Mouse (Mus musculus) megakaryocyte, adult 5-6 weeks (primary cell): Measurements from ENCODE around the gene Agmo. TPM values are rescaled to one million over a fixed set of nuclear protein-coding genes. Genes with fewer than 3 reads are reported as not detected.

Source experiments
- ATAC-seq: 2 replicates; pipeline ENCODE4 v1.8.0; 2016; ENCODE audit warnings: mild to moderate bottlenecking, inconsistent platforms; ENCODE audit not compliant: poor library complexity, severe bottlenecking
- total RNA-seq, 2 experiments: library from RNA; stranded (forward) in 1 of 2; stranded (reverse) in 1 of 2; fragments of 153-499, 151-499 nt in 1 of 2; fragments of 221-1000, 200-1000 nt in 1 of 2; gene quantifications; 2 replicates each; pipeline versions ENCODE4 v1.2.3 to v1.2.4; 2015 to 2017

Agmo gene
- total RNA-seq, 2 experiments from 2014 or later, result 0.37 to 0.87 TPM

DNA sequence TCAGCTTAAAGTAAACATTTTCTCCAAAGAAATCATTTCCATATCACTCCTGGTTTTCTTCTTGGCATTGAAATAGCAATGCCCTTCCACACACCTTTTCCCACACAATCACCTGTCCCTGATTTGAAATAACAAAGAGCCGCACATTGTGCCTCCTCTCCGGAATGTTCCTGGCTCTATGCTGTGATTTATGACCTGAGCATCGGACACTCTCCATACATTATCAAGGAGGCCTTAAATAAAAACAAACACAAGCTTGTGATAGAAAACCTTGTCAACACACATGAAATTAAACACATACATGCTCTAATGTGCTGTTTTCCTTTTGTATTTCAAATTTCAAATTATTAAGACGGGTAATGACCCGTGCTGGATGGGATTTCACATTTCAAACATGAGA is 184.9 kb downstream of the Agmo start:
- ATAC-seq, result no peak

DNA sequence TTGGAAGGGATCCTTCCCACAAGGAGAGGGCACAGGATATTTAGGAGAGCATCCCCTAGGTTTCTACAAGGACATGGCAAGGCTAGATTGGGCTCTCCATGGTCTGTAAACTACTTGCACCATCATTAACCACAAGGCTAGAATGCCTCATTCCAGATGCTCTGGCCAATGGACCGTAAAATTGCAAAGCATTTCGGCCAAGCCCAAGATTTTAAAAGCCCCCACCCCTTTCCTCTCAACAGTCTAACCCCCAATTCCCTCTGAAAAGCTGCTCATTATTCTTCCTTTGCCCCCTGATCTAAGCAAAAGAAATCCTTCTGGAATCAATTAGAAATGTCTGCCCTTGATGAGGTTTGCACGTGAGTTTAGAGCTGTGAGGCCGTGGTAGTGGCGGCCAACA is 185.3 kb downstream of the Agmo start:
- ATAC-seq, result no peak

DNA sequence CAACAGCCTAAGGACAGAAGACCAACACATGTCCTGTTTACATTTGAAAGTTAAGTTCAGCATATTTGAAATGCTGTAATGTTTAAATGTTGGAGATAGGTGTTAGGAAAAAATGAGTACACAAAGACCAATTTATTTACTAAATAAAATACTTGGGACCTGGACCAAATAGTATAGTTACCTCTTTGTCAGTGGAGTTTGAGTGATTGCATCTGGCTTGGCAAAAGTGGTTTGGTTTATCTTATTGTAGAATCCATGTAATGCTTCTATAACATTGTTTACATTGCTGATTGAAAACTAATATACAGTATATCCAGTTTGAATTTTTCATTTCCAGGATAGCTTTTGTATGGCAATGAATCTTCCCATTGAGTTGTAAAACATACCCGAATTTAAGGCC is 193.0 kb downstream of the Agmo start:
- no peak for ATAC-seq

GRCm38 (mm10) chr12:37442486-37443013 is 201.1 kb downstream of the Agmo start:
- no peak for ATAC-seq

DNA sequence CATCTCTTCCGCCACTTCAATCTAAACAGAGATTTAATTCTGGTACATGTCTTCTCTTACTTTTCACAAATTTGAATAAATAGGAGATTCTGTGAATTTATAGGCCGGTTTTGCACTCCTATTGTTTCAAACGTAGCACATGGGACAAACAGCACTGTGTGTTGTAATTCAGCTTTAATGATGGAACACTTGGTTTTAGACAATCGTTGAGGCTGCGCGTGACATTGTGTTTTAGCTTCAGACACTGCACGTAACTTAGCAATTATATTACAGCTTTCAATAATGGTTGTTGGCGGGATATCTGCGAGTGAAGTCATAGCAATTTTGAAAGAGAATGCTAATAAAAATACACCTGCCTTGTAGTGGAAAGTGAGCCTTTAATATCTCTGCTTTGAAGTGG is 203.8 kb downstream of the Agmo start:
- no peak for ATAC-seq

- no peak for ATAC-seq
Measured at GRCm38 (mm10) chr12:37449597-37449996, 208.2 kb downstream of the Agmo start.

DNA sequence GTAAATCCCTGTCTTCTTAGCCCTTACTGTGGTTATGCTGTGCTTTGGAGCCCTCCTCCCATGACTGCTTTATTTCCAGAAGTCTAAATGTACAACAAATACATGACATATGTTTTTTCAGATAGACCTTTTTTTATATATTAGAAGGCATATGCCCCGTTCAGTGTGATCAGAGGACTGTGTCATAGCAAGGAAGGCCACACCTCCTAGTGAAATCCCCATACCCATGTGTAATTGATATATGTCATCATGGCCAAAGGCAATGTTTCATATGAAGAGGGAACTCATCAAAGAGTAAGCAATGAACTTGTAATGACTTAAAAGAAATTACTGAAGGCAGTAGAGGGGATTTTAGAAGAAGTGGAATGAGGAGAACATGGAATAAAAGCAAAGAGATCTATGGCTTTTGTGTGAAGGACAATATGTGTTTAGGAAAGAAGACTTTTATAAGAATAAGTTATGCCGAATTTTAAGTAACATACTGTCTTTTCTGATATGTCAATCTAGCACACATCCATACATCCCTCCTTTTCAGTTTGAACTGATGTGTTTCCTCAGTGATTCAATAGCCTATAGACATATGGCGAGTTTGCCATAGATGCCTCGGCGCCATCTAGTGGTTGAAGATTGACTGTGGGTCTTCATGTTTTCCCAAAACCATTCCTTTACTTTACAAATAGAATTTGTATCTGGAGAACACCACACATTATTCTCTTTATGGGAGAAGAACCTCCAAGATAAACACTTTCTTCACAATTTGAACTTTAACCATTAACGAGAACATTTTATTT is 209.1 kb downstream of the Agmo start:
- ATAC-seq, result no peak

DNA sequence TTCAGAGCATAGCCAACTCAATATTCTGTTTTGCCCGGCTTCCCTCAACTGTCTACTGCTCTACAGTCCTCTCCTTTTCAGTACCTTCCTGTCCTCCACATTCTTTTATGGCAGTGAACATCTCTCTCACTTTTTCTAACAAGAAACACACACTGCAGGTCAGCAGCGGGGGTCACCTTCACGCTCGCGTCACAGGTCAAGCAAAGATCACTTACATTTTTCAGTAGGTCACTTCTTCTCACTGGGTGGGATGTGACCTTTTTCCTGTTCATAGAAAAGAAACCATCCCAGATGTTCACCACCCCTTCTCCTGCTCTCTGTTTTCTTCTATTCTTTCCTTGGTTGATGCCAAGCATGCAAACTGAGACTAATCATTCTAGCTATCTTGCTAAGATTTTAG is 230.2 kb downstream of the Agmo start:
- no peak for ATAC-seq

DNA sequence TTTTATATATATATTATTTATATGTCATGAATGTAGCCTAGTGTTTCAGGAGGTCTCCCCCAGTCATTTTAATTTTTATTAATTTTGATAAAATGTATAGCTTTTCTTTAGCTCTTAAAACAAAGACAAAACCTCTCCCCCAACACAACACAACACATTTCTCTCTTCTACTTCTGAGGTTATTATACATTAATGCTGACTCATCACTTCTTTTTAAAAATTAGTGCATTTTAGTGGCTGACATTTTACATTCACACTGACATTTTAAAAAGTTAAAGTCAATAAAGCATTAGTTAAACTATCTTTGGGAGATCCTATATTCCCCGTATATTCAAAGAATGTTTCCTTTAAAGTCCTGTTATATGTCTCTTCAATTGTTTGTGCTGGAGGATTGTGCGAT is 235.4 kb downstream of the Agmo start:
- no peak for ATAC-seq

DNA sequence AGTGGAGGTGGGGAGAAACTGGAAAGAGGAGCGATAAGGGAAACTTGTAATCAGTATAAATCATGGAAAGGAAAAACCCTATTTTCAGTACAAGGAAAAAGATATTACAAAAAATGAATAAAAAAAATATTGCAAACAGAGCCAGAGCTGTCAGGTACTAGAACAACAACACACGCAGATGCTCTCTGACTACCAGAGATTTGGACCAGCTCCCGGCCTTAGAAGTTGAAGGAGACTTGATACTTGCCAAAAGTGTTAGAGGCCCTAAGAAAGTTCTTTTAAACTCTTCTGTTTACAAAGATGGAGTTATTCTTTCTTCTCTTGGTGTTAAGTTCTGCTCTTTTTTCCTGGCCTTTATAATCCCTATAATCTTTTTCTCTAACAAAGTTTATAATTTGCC is 246.6 kb downstream of the Agmo start:
- no peak for ATAC-seq

DNA sequence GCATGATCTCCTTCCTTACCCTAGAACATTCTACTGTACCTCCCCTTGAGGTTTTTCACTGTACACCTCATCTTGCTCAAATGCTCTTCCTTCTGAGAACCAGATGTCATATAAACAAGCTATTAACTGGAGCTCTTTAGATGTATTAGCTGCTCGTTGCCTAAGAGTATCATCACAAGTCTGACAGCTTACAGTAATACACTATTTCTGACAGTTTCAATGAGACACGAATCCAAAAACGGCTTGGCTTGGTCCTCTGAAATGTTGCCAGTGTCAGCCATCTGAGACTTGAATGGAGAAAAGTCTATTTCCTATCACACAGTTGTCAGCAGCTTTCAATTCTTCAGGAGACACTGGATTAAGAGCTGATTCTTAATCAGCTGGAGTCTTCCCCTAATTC is 257.4 kb downstream of the Agmo start:
- no peak for ATAC-seq

DNA sequence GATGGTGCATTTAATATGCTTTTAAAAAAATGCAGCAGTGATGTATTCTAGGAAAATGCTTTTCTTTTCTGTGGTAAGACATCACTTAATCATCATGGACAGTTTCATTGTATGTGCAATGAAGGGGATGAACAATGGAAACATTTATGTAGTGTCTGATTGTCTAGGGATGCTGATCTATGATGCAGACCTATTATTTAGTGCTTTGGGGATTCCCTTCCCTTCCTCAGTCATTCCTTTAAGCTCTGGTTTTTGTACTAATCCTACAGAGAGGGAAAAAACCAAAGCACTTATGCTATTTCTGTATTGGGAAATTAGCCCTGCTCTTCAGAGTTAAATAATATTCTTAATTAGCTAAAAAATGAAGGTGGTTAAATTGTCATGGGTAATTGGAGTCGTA is 266.0 kb downstream of the Agmo start:
- ATAC-seq, result no peak

DNA sequence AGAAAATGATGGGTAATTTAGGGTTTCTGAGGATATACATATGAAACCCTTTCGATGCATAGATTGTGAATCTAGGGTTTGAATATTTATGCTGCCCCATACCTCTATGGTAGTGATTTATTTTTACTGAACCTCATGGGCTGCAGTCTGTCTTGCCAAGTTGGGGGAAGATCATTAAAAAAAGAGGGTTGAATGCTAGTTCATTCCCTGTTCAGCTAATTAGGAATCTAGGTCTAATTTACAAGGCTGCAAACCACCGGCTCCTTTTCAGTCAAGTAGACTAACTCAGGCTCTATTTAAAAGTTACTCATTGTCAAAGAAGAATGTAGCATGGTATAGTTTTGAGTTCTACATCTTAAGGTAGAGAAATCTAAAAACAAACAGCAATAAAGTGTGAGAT is 266.4 kb downstream of the Agmo start:
- ATAC-seq, result no peak

DNA sequence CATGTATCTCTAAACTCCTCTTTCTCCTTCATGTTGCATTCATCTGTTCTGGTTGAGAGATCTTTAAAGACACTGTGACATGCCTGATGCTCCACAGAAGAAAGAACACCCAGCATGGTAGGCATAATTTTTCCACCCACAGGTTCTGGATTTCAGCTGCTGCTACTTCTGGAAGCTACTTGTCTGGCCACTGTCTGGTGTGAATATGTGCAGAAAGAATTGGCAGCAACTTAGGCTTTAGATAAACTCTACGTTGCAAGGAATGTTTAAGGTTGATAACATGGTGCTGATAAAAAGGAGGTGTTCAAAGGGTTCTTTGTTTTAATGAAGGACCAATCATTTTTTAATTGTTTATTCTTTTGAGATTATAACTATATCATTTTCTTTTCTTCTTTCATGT is 280.3 kb downstream of the Agmo start:
- no peak for ATAC-seq

GRCm38 (mm10) chr12:37524662-37525061 is 283.2 kb downstream of the Agmo start:
- ATAC-seq, result no peak

DNA sequence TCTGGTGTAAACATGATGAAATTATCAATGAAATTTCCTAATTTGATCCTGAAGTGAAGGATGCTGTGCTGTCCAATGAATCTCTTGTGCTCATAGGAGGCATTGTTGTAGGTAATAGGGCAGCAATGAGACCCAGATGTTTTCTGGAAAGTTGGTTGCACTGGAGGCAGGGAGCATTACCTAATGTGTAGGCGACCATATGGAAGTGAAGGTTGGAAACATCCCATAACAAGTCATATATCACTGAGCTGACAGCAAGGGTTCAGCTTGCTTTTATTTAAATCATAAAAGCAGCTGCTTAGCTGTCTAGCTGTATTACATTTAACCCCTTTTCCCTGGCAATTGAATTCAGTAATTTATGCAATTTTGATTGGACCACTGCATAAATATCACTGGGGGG is 299.6 kb downstream of the Agmo start:
- no peak for ATAC-seq

DNA sequence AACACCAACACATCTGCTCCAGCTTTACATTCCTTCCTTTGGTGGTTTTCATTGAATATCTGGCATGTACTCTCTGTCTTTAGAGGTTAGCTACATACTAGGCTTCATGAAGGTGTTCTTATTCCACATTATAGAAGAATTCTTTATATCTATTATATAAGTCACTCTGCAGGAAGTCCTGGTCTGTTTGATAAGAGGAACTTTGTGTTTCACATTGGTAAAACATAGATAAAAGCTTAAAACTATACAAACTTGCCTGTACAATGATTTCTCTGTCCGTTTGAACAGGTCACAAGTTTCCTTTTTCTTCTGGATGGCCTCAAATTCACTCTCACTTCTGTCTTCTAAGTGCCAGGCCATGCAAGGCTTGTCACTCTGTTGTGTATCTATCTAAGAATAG is 316.8 kb downstream of the Agmo start:
- ATAC-seq, result no peak

GRCm38 (mm10) chr12:37565882-37566596 is 324.6 kb downstream of the Agmo start:
- no peak for ATAC-seq

GRCm38 (mm10) chr12:37571922-37572321 is 330.5 kb downstream of the Agmo start:
- no peak for ATAC-seq

DNA sequence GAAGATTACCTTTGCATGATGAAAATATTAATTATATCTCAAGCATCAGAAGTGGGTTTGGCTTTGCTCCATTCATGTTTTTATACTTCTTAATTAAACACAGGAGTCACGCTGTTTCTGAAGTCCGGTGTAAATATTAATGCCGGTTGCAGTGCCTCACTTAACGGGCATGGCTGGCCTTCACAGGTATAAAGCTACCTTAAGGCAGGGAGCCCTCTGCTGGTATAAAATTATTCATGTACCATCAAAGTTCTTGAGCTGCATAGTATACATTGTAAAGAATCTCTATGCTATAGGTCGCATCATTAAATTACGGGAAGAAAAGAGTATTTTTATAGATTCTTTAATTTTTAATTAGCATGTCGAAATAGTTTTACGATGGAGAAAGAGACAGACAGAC is 341.3 kb downstream of the Agmo start:
- ATAC-seq, result no peak

DNA sequence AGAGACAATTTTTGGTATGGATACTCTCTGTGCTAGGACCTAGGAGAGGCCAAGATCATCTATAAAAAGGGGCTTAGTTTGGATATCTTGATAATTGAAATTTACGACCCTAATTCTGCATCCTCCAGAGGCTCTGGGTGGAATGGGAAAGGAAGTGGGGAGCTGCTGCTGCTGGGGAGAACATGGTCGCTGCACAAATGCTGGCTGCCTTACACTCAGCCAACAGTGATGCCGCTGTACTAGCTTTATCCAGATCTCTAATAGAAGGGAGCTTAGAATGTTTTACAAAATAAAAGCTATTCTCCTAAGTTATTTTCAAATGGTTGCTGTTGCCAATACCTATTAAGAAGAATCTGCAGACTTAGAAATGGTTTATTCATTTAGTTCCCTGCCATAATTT is 351.4 kb downstream of the Agmo start:
- no peak for ATAC-seq

DNA sequence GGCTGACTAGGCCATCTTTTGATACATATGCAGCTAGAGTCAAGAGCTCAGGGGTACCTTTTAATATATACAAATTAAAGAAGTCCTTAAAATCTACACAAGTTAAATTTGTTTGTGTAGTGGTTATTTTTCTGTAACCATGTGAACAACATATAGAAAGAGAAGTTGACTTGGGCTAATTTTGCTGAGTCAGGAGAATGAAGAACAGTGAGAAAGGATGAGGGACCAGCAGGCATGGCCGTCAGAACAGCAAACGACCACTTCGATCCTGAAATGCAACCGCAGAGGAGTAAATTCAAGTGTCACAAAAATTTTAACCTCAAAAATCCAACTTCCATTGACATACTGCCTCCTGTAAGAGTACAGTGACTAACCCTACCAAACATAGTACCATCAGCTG is 371.4 kb downstream of the Agmo start:
- no peak for ATAC-seq
